Mouse (Mus musculus) heart, adult 2 months (tissue): Measurements from ENCODE around the gene Larp1.

Experiments used
- CTCF ChIP-seq: fragments of 200-600 bp; IDR thresholded peaks from 2 replicates; pipeline ENCODE4 v1.8.1; 2022; ENCODE audit warnings: antibody characterized with exemption, mild to moderate bottlenecking, moderate library complexity
- POLR2A ChIP-seq: fragments of 200-500 bp; IDR thresholded peaks from 2 replicates; pipeline ENCODE4 v1.6.1; 2011; ENCODE audit warnings: mild to moderate bottlenecking, low read depth, low read length, control low read depth; ENCODE audit not compliant: insufficient read depth

DNA sequence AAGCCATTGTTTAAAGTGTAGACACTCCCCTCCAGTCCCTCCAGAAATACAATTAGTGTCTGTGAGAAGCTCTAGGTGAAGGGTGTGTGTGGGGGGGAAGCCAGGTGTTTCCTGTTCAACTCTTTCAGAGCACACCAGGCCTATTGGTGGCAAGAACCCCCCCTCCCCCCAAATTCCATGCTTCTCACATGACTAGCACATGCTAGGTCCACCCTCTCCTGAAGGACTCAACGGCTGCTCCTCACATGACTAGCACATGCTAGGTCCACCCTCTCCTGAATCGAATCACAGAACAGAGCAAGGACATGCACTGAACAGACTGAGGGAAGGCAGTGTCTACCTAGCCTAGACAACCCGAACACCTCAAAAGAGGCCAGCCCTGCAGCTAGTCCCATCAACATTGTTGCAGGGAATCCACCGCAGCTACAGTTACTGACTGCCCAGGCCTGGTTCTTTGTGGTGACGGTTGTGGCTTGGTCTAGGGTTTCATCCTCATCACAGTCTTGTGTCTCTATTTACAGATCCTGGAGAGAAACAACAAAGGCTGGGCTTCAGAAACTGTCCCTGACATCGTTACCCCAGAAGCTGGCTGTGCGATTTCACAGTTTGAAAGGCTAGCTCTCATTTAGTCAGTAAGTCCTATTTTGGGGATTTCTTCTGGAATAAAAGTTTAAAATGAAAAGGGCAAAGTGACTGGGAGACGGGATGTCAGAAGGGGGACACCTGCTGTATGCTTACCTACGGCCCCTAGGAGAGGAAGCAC is 93.9 kb downstream of the Larp1 start:
- TF ChIP-seq CTCF = no peak
- no peak for TF ChIP-seq POLR2A
